Mouse (Mus musculus): ENCODE results near the gene Fam13c.

Gene Fam13c

DNA sequence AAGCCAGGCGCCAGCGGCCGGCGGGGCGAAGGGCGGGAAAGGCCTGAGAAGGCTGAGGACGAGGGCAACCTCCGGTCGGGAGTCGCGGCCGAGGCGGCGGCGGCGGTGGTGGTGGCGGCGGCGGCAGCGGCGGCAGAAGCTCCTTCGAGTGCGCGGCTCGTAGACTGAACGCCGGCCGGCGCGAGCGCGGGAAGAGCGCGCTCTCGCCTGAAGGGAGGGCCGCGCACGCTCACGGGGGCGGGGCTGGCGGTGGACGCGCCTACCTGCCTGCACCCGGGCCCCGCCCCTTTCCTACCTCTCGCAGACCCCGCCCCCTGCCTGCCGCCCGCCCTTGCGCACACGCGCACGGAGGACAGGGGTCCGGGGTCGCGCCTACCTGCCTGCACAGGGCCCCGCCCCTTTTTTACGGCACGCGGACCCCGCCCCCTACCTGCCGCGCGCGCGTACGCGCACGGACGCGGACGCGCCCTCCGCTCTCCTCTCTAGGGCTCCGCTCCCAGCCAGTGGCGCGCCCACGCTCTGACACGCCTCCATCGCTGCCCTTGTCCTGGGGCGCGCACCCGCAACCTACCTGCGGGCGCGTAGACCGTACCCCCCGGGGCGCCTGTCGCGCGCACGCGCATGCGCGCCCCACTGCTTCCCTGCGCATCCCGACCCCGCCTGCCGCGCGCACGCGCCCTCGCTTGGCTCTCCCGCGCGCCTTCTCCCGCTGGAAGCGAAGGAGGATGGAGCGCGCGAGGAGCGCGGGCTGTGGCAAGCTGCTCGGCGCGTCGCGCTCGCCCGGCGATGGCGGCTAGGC, 159.0 kb downstream of the Fam13c start:
- DNase-seq (ENCODE audit: low spot score), result no peak

DNA sequence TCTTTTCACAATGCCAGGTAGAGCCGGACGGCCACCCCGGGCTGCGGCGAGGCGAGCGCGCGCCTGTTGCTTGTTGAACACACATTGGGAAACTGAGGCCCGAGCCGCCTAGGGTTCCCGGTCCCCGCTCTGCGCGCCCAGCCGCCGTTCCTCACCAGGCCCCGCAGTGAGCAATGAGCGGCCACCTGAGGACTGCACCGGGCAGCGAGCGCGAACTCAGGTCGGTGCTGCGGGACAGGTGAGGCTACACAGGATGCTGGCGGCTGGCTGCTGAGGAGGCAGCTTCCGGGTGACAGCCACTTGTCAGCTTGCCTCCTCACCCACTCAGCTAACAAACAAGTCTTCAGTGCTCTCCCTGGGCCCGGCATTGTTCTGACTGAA, 159.6 kb downstream of the Fam13c start:
- DNase-seq (ENCODE audit: low spot score), result no peak

Measured in T-cell, adult 2 months (primary cell).